Mouse (Mus musculus): ENCODE data around the gene Col27a1. TPM values are rescaled to one million over a fixed set of nuclear protein-coding genes. Genes with fewer than 3 reads are reported as not detected.

The Col27a1 gene
- 3.7 and 4.4 TPM in 2 replicates for polyA plus RNA-seq (2014; fragmentation: Nextera tagmentation; extraction: Ambion mirVana)

GRCm38 (mm10) chr4:63213907-63214621, at the start of gene Col27a1:
Gene Col27a1 (plus strand): TSS chr4:63214004.
- Histone ChIP-seq H3K4me3 (ENCODE audit: low read depth, low read length) (peak within 1 kb of the TSS; percentile 80), H3K27ac (ENCODE audit: low read depth, low read length) (no peak within 1 kb of the TSS), H3K9me3 (ENCODE audit: control insufficient read depth, low read length) (no peaks in the 10 kb centered on the region), H3K4me2 (replicated peaks; ENCODE audit: low read depth, low read length) (peak within 1 kb of the TSS; percentile 100), H3K36me3 (ENCODE audit: control insufficient read depth, insufficient read depth, low read length) (no peaks in the 10 kb centered on the region), H3K4me1 (replicated peaks; ENCODE audit: control insufficient read depth, insufficient read depth, low read length) (peaks cover 14% of the 10 kb centered on the region; the same call in 1 of the 2 replicates), H3K9ac (ENCODE audit: low read depth, low read length) (0 out of 2 replicates have a peak within 1 kb of the TSS, but pooled peaks have one; percentile 24), H3K27me3 (ENCODE audit: control insufficient read depth, insufficient read depth, low read length) (peaks cover 27% of the 10 kb centered on the region)
- peak; percentile 39; the same call in 1 of the 2 replicates for ATAC-seq (ENCODE audit: low FRiP score)
- under 1% methylated on average over 60 of the region's 61 CpGs for WGBS
- peak; percentile 61 for DNase-seq (ENCODE audit: low spot score)

GRCm38 (mm10) chr4:63165636-63166035, 48.2 kb upstream of the Col27a1 start:
- Histone ChIP-seq H3K36me3 (ENCODE audit: control insufficient read depth, insufficient read depth, low read length) (no peaks in the 10 kb centered on the region), H3K27ac (ENCODE audit: low read depth, low read length) (no peak overlapping the region), H3K4me1 (replicated peaks; ENCODE audit: control insufficient read depth, insufficient read depth, low read length) (no peaks in the 10 kb centered on the region), H3K9me3 (ENCODE audit: control insufficient read depth, low read length) (no peaks in the 10 kb centered on the region), H3K9ac (ENCODE audit: low read depth, low read length) (no peak overlapping the region), H3K27me3 (ENCODE audit: control insufficient read depth, insufficient read depth, low read length) (no peaks in the 10 kb centered on the region), H3K4me3 (ENCODE audit: low read depth, low read length) (no peak overlapping the region), H3K4me2 (replicated peaks; ENCODE audit: low read depth, low read length) (no peak overlapping the region)
- 88% methylated on average over 4 of the region's 4 CpGs for WGBS
- no peak for DNase-seq (ENCODE audit: low spot score)
- ATAC-seq (ENCODE audit: low FRiP score) = no peak

- WGBS = 79% methylated on average over 5 of the region's 5 CpGs
These were observed 47.5 kb upstream of the Col27a1 start for GRCm38 (mm10) chr4:63166323-63166722.

GRCm38 (mm10) chr4:63170061-63170460, 43.7 kb upstream of the Col27a1 start:
- Histone ChIP-seq H3K27ac (ENCODE audit: low read depth, low read length) (no peak overlapping the region), H3K4me1 (replicated peaks; ENCODE audit: control insufficient read depth, insufficient read depth, low read length) (no peaks in the 10 kb centered on the region), H3K9me3 (ENCODE audit: control insufficient read depth, low read length) (no peaks in the 10 kb centered on the region), H3K36me3 (ENCODE audit: control insufficient read depth, insufficient read depth, low read length) (no peaks in the 10 kb centered on the region), H3K27me3 (ENCODE audit: control insufficient read depth, insufficient read depth, low read length) (no peaks in the 10 kb centered on the region), H3K9ac (ENCODE audit: low read depth, low read length) (no peak overlapping the region), H3K4me2 (replicated peaks; ENCODE audit: low read depth, low read length) (no peak overlapping the region), H3K4me3 (ENCODE audit: low read depth, low read length) (no peak overlapping the region)
- DNase-seq (ENCODE audit: low spot score) = no peak
- WGBS = 92% methylated on average over 4 of the region's 4 CpGs
- no peak for ATAC-seq (ENCODE audit: low FRiP score)

More at GRCm38 (mm10) chr4:63166323-63166722, 47.5 kb upstream of the Col27a1 start:
- Histone ChIP-seq H3K4me3 (ENCODE audit: low read depth, low read length) (no peak overlapping the region), H3K9ac (ENCODE audit: low read depth, low read length) (no peak overlapping the region), H3K27ac (ENCODE audit: low read depth, low read length) (no peak overlapping the region), H3K9me3 (ENCODE audit: control insufficient read depth, low read length) (no peaks in the 10 kb centered on the region), H3K36me3 (ENCODE audit: control insufficient read depth, insufficient read depth, low read length) (no peaks in the 10 kb centered on the region), H3K4me1 (replicated peaks; ENCODE audit: control insufficient read depth, insufficient read depth, low read length) (no peaks in the 10 kb centered on the region), H3K4me2 (replicated peaks; ENCODE audit: low read depth, low read length) (no peak overlapping the region), H3K27me3 (ENCODE audit: control insufficient read depth, insufficient read depth, low read length) (no peaks in the 10 kb centered on the region)
- ATAC-seq (ENCODE audit: low FRiP score) (no peak), DNase-seq (ENCODE audit: low spot score) (no peak)

- Histone ChIP-seq H3K36me3 (ENCODE audit: control insufficient read depth, insufficient read depth, low read length) (no peaks in the 10 kb centered on the region), H3K4me1 (replicated peaks; ENCODE audit: control insufficient read depth, insufficient read depth, low read length) (no peaks in the 10 kb centered on the region), H3K27me3 (ENCODE audit: control insufficient read depth, insufficient read depth, low read length) (no peaks in the 10 kb centered on the region), H3K27ac (ENCODE audit: low read depth, low read length) (no peak overlapping the region), H3K9me3 (ENCODE audit: control insufficient read depth, low read length) (no peaks in the 10 kb centered on the region), H3K4me3 (ENCODE audit: low read depth, low read length) (no peak overlapping the region), H3K9ac (ENCODE audit: low read depth, low read length) (no peak overlapping the region), H3K4me2 (replicated peaks; ENCODE audit: low read depth, low read length) (no peak overlapping the region)
- DNase-seq (ENCODE audit: low spot score) (no peak), ATAC-seq (ENCODE audit: low FRiP score) (no peak)
- 42% methylated on average over 24 of the region's 24 CpGs for WGBS
These were observed 42.7 kb upstream of the Col27a1 start for GRCm38 (mm10) chr4:63171122-63171521.

- DNase-seq (ENCODE audit: low spot score) = no peak
- ATAC-seq (ENCODE audit: low FRiP score) = no peak
- Histone ChIP-seq H3K4me1 (replicated peaks; ENCODE audit: control insufficient read depth, insufficient read depth, low read length) (no peaks in the 10 kb centered on the region), H3K27me3 (ENCODE audit: control insufficient read depth, insufficient read depth, low read length) (no peaks in the 10 kb centered on the region), H3K27ac (ENCODE audit: low read depth, low read length) (no peak within 1 kb of the TSS), H3K9me3 (ENCODE audit: control insufficient read depth, low read length) (no peaks in the 10 kb centered on the region), H3K4me2 (replicated peaks; ENCODE audit: low read depth, low read length) (no peak within 1 kb of the TSS), H3K36me3 (ENCODE audit: control insufficient read depth, insufficient read depth, low read length) (no peaks in the 10 kb centered on the region), H3K4me3 (ENCODE audit: low read depth, low read length) (no peak within 1 kb of the TSS), H3K9ac (ENCODE audit: low read depth, low read length) (no peak within 1 kb of the TSS)
- 80% methylated on average over 4 of the region's 4 CpGs for WGBS
These were observed 41.7 kb upstream of the Col27a1 start, which contains the start of gene Kif12 for GRCm38 (mm10) chr4:63171969-63172685. Gene Kif12 (minus strand): TSS chr4:63172131.

GRCm38 (mm10) chr4:63181556-63181955, 32.2 kb upstream of the Col27a1 start:
- peak; percentile 71 for ATAC-seq (ENCODE audit: low FRiP score)
- WGBS = 20% methylated on average over 5 of the region's 5 CpGs
- peak; percentile 76 for DNase-seq (ENCODE audit: low spot score)

GRCm38 (mm10) chr4:63186281-63186870, 27.4 kb upstream of the Col27a1 start:
- no peak overlapping the region for H3K9ac ChIP-seq (ENCODE audit: low read depth, low read length)
- H3K4me3 ChIP-seq (ENCODE audit: low read depth, low read length) = no peak overlapping the region
- H3K27ac ChIP-seq (ENCODE audit: low read depth, low read length) = no peak overlapping the region
- ATAC-seq (ENCODE audit: low FRiP score) = peak; percentile 43; the same call in 1 of the 2 replicates
- H3K27me3 ChIP-seq (ENCODE audit: control insufficient read depth, insufficient read depth, low read length) = no peaks in the 10 kb centered on the region
- no peak overlapping the region for H3K4me2 ChIP-seq (replicated peaks; ENCODE audit: low read depth, low read length)
- WGBS = 60% methylated on average over 21 of the region's 21 CpGs
- no peaks in the 10 kb centered on the region for H3K9me3 ChIP-seq (ENCODE audit: control insufficient read depth, low read length)
- no peaks in the 10 kb centered on the region; the same call in 1 of the 2 replicates for H3K4me1 ChIP-seq (replicated peaks; ENCODE audit: control insufficient read depth, insufficient read depth, low read length)
- H3K36me3 ChIP-seq (ENCODE audit: control insufficient read depth, insufficient read depth, low read length) = no peaks in the 10 kb centered on the region
- DNase-seq (ENCODE audit: low spot score) = peak; percentile 15

More at GRCm38 (mm10) chr4:63181556-63181955, 32.2 kb upstream of the Col27a1 start:
- no peaks in the 10 kb centered on the region for H3K9me3 ChIP-seq (ENCODE audit: control insufficient read depth, low read length)
- no peak overlapping the region for H3K4me2 ChIP-seq (replicated peaks; ENCODE audit: low read depth, low read length)
- no peak overlapping the region for H3K9ac ChIP-seq (ENCODE audit: low read depth, low read length)
- H3K27ac ChIP-seq (ENCODE audit: low read depth, low read length) = no peak overlapping the region
- no peaks in the 10 kb centered on the region for H3K36me3 ChIP-seq (ENCODE audit: control insufficient read depth, insufficient read depth, low read length)
- H3K4me3 ChIP-seq (ENCODE audit: low read depth, low read length) = no peak overlapping the region
- H3K4me1 ChIP-seq (replicated peaks; ENCODE audit: control insufficient read depth, insufficient read depth, low read length) = no peaks in the 10 kb centered on the region; the same call in 1 of the 2 replicates
- H3K27me3 ChIP-seq (ENCODE audit: control insufficient read depth, insufficient read depth, low read length) = no peaks in the 10 kb centered on the region

All from hindbrain, embryonic 11.5 days (tissue).